Mouse (Mus musculus): Measurements from ENCODE around the gene Cry2.
A peak's percentile ranks its signal among the peaks of the same experiment; 100 is the strongest.

Gene Cry2

GRCm38 (mm10) chr2:92362571-92363228 lies 71.1 kb downstream of the Cry2 start:
- Histone ChIP-seq H3K9me3 (ENCODE audit: low read length) (no peaks in the 10 kb centered on the region), H3K4me3 (replicated peaks; ENCODE audit: low read length) (no peak overlapping the region), H3K36me3 (ENCODE audit: insufficient read depth, low read length) (peaks cover 83% of the 10 kb centered on the region), H3K27me3 (ENCODE audit: insufficient read depth, low read length) (no peaks in the 10 kb centered on the region), H3K4me1 (replicated peaks; ENCODE audit: low read depth, low read length) (peaks cover 46% of the 10 kb centered on the region)
- no peak for TF ChIP-seq NANOG (IDR thresholded peaks at IDR 0.05; ENCODE audit: borderline replicate concordance, low read length)
- no peak for TF ChIP-seq POU5F1 (IDR thresholded peaks at IDR 0.05; ENCODE audit: borderline replicate concordance, low read length)
- no peak for TF ChIP-seq CTCF (conservative IDR thresholded peaks at IDR 0.05; ENCODE audit: low read length)

GRCm38 (mm10) chr2:92361795-92362194 lies 72.0 kb downstream of the Cry2 start:
- no peaks in the 10 kb centered on the region for H3K9me3 ChIP-seq (ENCODE audit: low read length)
- peaks cover 88% of the 10 kb centered on the region for H3K36me3 ChIP-seq (ENCODE audit: insufficient read depth, low read length)
- H3K27me3 ChIP-seq (ENCODE audit: insufficient read depth, low read length), result no peaks in the 10 kb centered on the region
- no peak overlapping the region for H3K4me3 ChIP-seq (replicated peaks; ENCODE audit: low read length)
- H3K4me1 ChIP-seq (replicated peaks; ENCODE audit: low read depth, low read length), result peaks cover 37% of the 10 kb centered on the region
- TF ChIP-seq CTCF (conservative IDR thresholded peaks at IDR 0.05; ENCODE audit: low read length) (no peak), POU5F1 (IDR thresholded peaks at IDR 0.05; ENCODE audit: borderline replicate concordance, low read length) (no peak), NANOG (IDR thresholded peaks at IDR 0.05; ENCODE audit: borderline replicate concordance, low read length) (no peak)

DNA sequence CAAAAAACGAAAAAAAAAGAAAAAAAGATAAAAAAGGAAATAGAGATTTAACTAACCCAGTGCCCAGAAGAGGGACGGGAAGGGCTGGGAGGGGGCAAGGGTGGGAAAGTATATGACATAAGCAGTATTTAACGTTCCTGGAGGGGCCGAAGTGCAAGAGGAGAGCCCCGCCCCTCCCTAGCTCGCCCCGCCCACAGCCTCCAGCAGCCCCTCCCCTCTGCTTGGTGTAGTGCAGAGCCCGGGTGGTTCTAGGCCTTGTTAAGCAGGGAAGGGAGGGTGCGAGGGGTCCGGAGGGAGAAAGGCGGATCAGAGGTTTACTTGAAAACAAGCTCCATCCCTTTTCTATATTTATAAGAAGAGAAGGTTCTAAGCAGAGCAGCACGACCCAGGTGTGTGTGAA lies 73.0 kb downstream of the Cry2 start:
- no peaks in the 10 kb centered on the region for H3K27me3 ChIP-seq (ENCODE audit: insufficient read depth, low read length)
- H3K4me1 ChIP-seq (replicated peaks; ENCODE audit: low read depth, low read length), result peaks cover 30% of the 10 kb centered on the region
- no peak for TF ChIP-seq CTCF (conservative IDR thresholded peaks at IDR 0.05; ENCODE audit: low read length)
- TF ChIP-seq NANOG (IDR thresholded peaks at IDR 0.05; ENCODE audit: borderline replicate concordance, low read length), result no peak
- TF ChIP-seq POU5F1 (IDR thresholded peaks at IDR 0.05; ENCODE audit: borderline replicate concordance, low read length), result no peak
- H3K4me3 ChIP-seq (replicated peaks; ENCODE audit: low read length), result 0 out of 2 replicates have a peak overlapping the region, but pooled peaks have one; percentile 57
- no peaks in the 10 kb centered on the region for H3K9me3 ChIP-seq (ENCODE audit: low read length)
- H3K36me3 ChIP-seq (ENCODE audit: insufficient read depth, low read length), result peaks cover 88% of the 10 kb centered on the region

- no peaks in the 10 kb centered on the region for H3K9me3 ChIP-seq (ENCODE audit: low read length)
- peak overlapping the region; percentile 57 for H3K4me3 ChIP-seq (replicated peaks; ENCODE audit: low read length)
- TF ChIP-seq NANOG (IDR thresholded peaks at IDR 0.05; ENCODE audit: borderline replicate concordance, low read length) (no peak), CTCF (conservative IDR thresholded peaks at IDR 0.05; ENCODE audit: low read length) (no peak), POU5F1 (IDR thresholded peaks at IDR 0.05; ENCODE audit: borderline replicate concordance, low read length) (no peak)
- H3K4me1 ChIP-seq (replicated peaks; ENCODE audit: low read depth, low read length), result peaks cover 30% of the 10 kb centered on the region
- no peaks in the 10 kb centered on the region for H3K27me3 ChIP-seq (ENCODE audit: insufficient read depth, low read length)
- peaks cover 88% of the 10 kb centered on the region for H3K36me3 ChIP-seq (ENCODE audit: insufficient read depth, low read length)
Measured at GRCm38 (mm10) chr2:92360186-92360823, 73.5 kb downstream of the Cry2 start.

- Histone ChIP-seq H3K9me3 (ENCODE audit: low read length) (no peaks in the 10 kb centered on the region), H3K4me3 (replicated peaks; ENCODE audit: low read length) (no peak overlapping the region), H3K36me3 (ENCODE audit: insufficient read depth, low read length) (peaks cover 88% of the 10 kb centered on the region), H3K27me3 (ENCODE audit: insufficient read depth, low read length) (no peaks in the 10 kb centered on the region), H3K4me1 (replicated peaks; ENCODE audit: low read depth, low read length) (peaks cover 30% of the 10 kb centered on the region)
- TF ChIP-seq CTCF (conservative IDR thresholded peaks at IDR 0.05; ENCODE audit: low read length) (no peak), POU5F1 (IDR thresholded peaks at IDR 0.05; ENCODE audit: borderline replicate concordance, low read length) (no peak), NANOG (IDR thresholded peaks at IDR 0.05; ENCODE audit: borderline replicate concordance, low read length) (no peak)
Measured at GRCm38 (mm10) chr2:92359301-92359700, 74.5 kb downstream of the Cry2 start.

- Histone ChIP-seq H3K4me3 (replicated peaks; ENCODE audit: low read length) (no peak overlapping the region), H3K9me3 (ENCODE audit: low read length) (no peaks in the 10 kb centered on the region), H3K4me1 (replicated peaks; ENCODE audit: low read depth, low read length) (0 out of 2 replicates have a peak, but pooled peaks cover 5% of the 10 kb centered on the region), H3K36me3 (ENCODE audit: insufficient read depth, low read length) (peaks cover 95% of the 10 kb centered on the region), H3K27me3 (ENCODE audit: insufficient read depth, low read length) (no peaks in the 10 kb centered on the region)
- TF ChIP-seq CTCF (conservative IDR thresholded peaks at IDR 0.05; ENCODE audit: low read length) (no peak), NANOG (IDR thresholded peaks at IDR 0.05; ENCODE audit: borderline replicate concordance, low read length) (no peak), POU5F1 (IDR thresholded peaks at IDR 0.05; ENCODE audit: borderline replicate concordance, low read length) (no peak)
Measured at GRCm38 (mm10) chr2:92354224-92354623, 79.6 kb downstream of the Cry2 start.
